Mouse (Mus musculus): Measurements from ENCODE around the gene 1700018F24Rik.
A peak's percentile ranks its signal among the peaks of the same experiment; 100 is the strongest.
"Not testable (repeated sequence)": the region's sequence is repeated elsewhere in the genome, so short reads cannot be mapped to it uniquely, and the experiment has no call there.

The 1700018F24Rik gene

DNA sequence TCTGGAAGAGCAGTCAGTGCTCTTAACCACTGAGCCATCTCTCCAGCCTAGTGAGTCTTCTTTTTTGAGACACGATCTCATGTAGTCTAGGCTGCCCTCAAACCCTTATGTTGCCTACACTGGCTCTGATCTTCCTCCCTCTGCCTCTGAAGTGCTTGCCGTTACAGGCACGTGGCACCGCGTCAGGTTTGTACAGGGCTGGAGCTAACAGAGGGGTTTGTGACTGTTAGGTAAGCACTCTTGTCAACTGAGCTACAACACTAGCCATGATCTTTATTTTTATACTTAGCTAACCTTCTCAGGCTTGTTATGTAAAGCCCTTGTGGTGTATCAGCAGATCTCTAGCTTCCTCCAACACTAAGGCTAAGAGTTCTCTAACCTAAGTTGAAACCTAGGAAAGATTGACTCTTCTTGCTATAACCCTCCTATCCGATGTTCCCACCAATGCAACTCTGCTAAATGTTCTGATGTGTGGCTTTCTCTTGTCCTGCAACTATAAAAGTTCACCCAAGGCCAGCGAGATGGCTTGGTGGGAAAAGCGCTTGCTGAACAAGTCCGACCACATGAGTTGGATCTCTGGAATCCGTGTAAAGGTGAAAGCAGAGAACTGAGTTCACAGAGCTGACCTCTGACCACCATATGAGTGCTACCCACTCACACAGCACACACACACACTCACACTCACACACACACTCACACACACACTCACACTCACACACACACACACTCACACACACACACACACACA is 39.2 kb downstream of the 1700018F24Rik start:
- DNase-seq (ENCODE audit: low read depth, low spot score), result no peak

DNA sequence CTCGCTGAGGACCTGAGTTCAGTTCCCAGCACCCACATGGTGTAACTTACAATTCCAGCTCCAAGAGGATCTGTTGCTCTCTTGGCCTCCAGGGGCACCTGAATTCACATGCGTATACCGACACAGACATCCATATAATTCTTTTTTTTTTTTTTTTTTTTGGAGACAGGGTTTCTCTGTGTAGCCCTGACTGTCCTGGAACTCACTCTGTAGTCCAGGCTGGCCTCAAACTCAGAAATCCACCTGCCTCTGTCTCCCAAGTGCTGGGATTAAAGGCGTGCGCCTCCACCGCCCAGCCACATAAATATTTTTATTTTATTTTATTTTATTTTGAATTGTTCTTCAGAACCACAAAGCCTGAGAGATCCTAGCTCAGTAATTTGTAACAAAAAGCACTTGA is 40.4 kb downstream of the 1700018F24Rik start:
- not testable (repeated sequence) for DNase-seq (ENCODE audit: low read depth, low spot score)

DNA sequence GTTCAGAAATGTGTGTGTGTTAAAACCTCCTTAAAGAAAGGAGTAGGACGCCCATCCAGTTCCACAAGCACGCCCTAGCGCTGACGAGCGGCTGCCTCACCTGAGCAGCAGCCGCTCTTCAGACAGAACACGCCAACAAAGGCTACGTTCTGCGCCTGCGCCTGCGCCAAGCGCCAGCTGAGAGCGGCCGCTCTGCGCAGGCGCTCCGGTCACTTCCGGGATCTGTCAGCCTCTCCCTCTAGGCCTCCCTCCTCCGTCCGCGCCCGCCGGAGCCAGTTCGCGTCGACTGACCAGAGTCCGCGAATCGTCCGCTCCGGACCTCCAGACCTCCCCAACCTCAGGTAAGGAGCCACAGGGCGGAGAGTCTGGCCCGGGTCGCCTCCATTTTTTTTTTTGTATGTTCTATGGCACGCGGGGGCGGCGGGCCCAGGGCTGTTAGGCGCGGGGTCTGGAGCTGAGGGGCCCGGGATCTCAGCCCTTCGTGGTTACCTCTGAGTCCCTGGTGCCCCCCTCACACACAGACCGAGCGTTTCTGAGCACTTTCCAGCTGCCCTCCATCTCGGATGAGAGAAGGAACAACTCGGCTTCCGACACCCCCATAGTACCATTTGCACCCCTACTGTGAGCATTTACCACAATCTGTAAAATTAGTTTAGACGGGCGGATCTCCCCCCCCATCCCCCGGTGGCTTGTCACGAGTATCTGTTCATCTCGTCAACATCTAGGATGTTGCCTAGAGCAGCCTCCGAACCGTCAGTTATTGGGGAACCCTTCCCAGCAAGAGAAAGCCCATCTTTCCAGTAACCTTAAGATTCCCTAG is 41.1 kb downstream of the 1700018F24Rik start, which contains the start of the genes Arpc1a and Kpna7:
Gene Arpc1a (plus strand): TSS at position 199 of the 820 bp plus-strand sequence.
Gene Kpna7 (minus strand): TSS at position 399 of the 820 bp plus-strand sequence.
- DNase-seq (ENCODE audit: low read depth, low spot score), result peak; percentile 96

DNA sequence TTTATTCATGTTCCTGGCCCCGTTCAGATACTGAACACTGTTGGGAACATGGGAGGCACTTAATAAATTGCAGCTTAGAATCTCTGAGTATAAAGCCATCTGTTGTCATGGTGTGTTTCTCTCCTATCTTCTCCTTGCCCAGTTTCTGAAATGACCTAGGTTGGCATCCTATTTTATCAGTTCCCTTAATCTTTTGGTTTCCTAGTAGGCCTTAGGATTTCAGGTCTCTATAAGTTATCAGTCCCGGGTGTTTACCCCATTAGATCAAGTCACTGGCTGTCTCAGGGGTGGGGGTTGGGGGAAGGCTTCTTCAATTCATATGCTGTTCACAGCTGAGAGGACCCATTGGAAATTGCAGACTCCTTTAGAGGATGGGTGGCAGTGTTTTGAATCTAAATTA is 42.0 kb downstream of the 1700018F24Rik start:
- no peak for DNase-seq (ENCODE audit: low read depth, low spot score)

DNA sequence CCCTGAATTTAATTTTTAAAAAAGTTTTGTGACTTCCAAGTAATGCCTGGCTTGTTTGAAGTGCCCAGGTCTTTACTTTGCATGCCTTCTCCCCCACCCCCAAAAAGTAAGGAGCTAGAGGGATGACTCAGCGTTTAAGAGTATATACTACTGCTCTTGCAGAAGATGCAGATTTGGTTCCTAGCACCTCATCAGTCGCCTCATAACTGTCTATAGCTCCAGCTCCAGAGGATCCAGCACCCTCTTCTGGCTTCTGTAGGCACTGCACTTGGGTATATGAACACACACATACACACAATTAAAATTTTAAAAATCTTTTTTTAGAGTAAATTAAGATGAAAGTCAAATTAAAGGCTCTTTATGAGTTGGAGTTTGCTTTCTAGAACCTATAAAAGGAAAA is 45.4 kb downstream of the 1700018F24Rik start:
- DNase-seq (ENCODE audit: low read depth, low spot score), result peak; percentile 49

DNA sequence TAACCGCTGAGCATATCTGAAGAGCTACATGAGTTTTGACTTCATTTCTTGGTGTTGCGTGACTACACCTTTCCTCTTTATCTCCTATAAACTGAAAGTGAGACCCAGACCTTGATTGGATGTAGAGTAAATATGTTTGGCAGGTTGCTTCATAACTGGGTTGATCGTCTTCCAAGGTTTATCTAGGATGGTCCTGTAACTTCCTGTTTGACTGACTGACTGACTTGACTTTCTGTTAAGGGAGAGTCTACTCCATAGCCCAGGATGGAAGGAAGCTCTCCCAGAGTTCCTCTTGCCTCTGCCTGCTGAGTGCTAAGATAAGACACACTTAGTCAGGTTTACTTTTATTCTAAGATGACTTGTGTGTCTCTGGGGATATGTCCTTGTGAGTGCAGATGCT is 47.1 kb downstream of the 1700018F24Rik start:
- no peak for DNase-seq (ENCODE audit: low read depth, low spot score)

Data from ZHBTc4 (cell line).